Mouse (Mus musculus): ENCODE measurements around the gene Cyp2s1.
A peak's percentile ranks its signal among the peaks of the same experiment; 100 is the strongest.

Gene Cyp2s1

GRCm38 (mm10) chr7:25781321-25781936, 35.3 kb downstream of the Cyp2s1 start:
- DNase-seq (ENCODE audit: low read depth, low spot score), result no peak

- DNase-seq (ENCODE audit: low read depth, low spot score), result no peak
Observed at GRCm38 (mm10) chr7:25780753-25781152, 36.0 kb downstream of the Cyp2s1 start.

- DNase-seq (ENCODE audit: low read depth, low spot score), result no peak
Observed at GRCm38 (mm10) chr7:25780021-25780420, 36.7 kb downstream of the Cyp2s1 start.

DNA sequence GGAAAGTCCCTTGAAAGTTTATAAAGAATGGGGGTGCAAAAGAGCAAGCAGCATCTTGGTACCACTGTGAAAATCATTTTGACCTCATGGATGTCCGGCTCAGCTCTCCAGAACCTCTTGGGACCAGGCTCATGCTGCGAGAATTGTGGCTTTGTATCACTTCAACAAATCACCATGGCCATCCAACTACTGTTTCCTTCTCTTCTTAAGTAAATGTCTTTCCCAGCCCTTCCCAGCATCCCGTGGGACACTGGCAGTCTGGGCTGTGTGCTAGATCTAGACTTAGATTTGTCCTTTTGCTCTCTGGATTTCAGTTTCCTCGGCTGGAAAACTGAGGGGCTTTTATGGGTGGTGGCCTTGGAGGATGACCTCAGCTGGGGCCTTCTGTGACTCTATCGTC, 48.5 kb downstream of the Cyp2s1 start:
- no peak for DNase-seq (ENCODE audit: low read depth, low spot score)

- DNase-seq (ENCODE audit: low read depth, low spot score), result no peak
Observed at GRCm38 (mm10) chr7:25766108-25766507, 50.6 kb downstream of the Cyp2s1 start.

GRCm38 (mm10) chr7:25764221-25764620, 52.5 kb downstream of the Cyp2s1 start:
- no peak for DNase-seq (ENCODE audit: low read depth, low spot score)

DNA sequence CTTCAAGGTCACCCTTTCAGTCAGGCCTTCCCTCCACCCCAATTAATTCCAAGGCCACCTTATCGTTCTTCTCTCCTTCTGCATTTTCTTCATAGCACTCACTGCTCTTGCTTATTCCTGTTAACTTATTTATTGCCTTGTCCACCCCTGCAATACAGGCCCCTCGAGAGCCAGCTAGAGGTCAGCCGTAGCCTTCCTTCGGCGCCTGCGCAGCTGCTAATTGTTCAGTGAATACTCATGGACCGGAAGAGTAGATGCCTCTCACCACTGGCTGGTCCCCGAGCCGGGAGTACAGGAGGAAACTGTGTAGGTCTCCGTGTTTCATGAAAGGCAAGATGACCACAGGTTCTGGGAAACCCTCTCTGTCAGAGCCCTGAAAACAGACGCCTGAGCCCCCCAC, 53.0 kb downstream of the Cyp2s1 start:
- DNase-seq (ENCODE audit: low read depth, low spot score), result no peak

- DNase-seq (ENCODE audit: low read depth, low spot score), result no peak
Observed at GRCm38 (mm10) chr7:25761354-25761753, 55.4 kb downstream of the Cyp2s1 start.

DNA sequence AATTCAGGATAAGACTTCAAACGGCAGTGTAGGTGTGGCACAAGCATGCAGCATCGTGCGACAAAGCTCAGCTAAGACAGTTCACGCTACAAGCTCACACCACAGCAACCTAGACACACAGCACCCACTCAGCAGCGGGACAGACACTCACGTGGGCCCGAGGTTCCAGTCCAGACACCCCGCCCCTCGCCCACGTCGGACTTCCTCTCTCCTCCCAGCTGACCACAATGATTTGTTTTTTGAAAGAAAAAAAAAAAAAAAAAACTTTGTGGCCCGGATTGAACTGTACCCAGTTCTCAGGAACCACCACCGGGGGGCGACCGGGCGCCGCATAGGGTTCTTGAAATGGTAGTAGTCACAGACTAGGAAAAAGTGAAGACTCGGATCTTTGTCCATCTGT, 60.7 kb downstream of the Cyp2s1 start:
- peak; percentile 82 for DNase-seq (ENCODE audit: low read depth, low spot score)

- no peak for DNase-seq (ENCODE audit: low read depth, low spot score)
Observed at GRCm38 (mm10) chr7:25755468-25755833, 61.3 kb downstream of the Cyp2s1 start.

GRCm38 (mm10) chr7:25754738-25755467, 61.8 kb downstream of the Cyp2s1 start, which contains the start of gene Hnrnpul1:
Gene Hnrnpul1, minus strand, starts transcription at chr7:25754757.
- peak; percentile 98 for DNase-seq (ENCODE audit: low read depth, low spot score)

GRCm38 (mm10) chr7:25754439-25754737, 62.3 kb downstream of the Cyp2s1 start:
- no peak for DNase-seq (ENCODE audit: low read depth, low spot score)

DNA sequence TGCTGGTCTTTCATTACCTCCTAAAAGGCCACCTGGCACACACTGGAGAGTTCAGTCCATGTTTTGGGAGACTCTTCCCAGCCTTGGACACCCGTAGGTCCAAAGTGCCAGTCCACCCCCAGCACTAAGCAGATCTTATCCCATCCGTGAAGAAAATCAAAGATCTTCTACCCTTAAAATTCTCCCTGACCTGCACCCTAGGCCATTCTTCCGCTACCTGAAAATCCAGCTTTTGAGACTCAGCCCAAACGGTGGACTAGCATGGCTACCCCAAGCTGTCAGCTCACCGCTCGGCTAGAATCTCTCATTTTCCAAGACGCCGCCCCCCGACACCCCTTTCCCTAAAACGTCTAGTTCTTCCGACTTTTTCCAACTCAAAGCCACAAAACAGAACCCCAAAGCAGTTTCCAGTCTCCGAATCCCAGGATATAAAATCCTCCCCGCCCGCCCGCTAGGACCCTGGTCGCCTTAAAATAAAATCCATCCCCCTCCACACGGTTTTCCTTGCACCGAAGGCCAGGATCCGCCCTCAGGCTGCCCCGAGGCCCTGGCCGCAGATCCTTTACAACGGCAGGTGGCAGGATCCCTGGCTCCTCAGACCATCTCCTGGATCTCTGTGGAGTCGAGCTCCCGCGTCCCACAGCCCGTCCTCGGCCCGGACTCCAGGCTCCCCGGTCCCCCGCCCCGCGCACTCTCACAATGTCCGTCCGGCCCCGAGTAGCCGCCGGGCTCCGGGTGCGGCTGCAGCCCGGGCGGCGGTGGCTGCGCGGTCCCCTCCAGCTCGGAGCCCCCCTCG, 62.9 kb downstream of the Cyp2s1 start:
- DNase-seq (ENCODE audit: low read depth, low spot score), result no peak

GRCm38 (mm10) chr7:25753076-25753475, 63.6 kb downstream of the Cyp2s1 start:
- DNase-seq (ENCODE audit: low read depth, low spot score), result no peak

All from embryo, embryonic 11.5 days (tissue).